ENCODE assay signal across 12 mouse cellular contexts in genomic region chr6:100505506-100506247, GRCm38 (mm10).
DNase-seq lines count a peak whose midpoint lies in the region; ATAC-seq and TF ChIP-seq lines count a peak whose summit lies in the region.
"Had no signal": no experiment of that assay in that cellular context is flagged by ENCODE, and none has a peak within 500 bp of the region (broad histone marks: within the 10 kb centered on the region; RNA-seq: fewer than 3 reads in every experiment).

No protein-coding gene starts in this region.

- no peak for TF ChIP-seq EP300 in liver, postnatal 0 days (IDR thresholded peaks at IDR 0.05; ENCODE audit: low read depth)

- WGBS in liver, adult 2 months: 68% methylated on average over 15 of the region's 15 CpGs
- WGBS in liver, postnatal 0 days (ENCODE audit: insufficient replicate concordance): 70% methylated on average over 15 of the region's 15 CpGs
- 51% methylated on average over 15 of the region's 15 CpGs for WGBS in midbrain, postnatal 0 days

- peak; percentile 69 for DNase-seq in liver, adult 2 months (ENCODE audit: extremely low read depth, low read depth, low spot score)
- no peak for DNase-seq in liver, postnatal 0 days
- peak; percentile 80 for DNase-seq in Muller cell, postnatal 12 days (ENCODE audit: inconsistent ontology term)
- DNase-seq in gonadal fat pad, adult 2 months (ENCODE audit: low read depth): peak; percentile 56
- DNase-seq in midbrain, postnatal 0 days (ENCODE audit: low spot score): peak; percentile 67
- DNase-seq in yolk sac, embryonic 10.5 days (ENCODE audit: low spot score): no peak
- no peak for DNase-seq in spleen, adult 12 weeks (ENCODE audit: low spot score)
- DNase-seq: cerebellum, adult 18-20 months; heart, adult 2 months; kidney, adult 2 months; thymus, adult 2 months had no signal

- ATAC-seq in liver, postnatal 0 days: no peak
- no peak for ATAC-seq in midbrain, postnatal 0 days (ENCODE audit: low FRiP score)

- H3K4me2 ChIP-seq in liver, postnatal 0 days (ENCODE audit: low read depth, low read length): no peak overlapping the region
- H3K4me2 ChIP-seq in midbrain, postnatal 0 days (ENCODE audit: low read depth, low read length, poor library complexity, severe bottlenecking): no peak overlapping the region
- H3K4me2 ChIP-seq: limb, embryonic 12.5 days had no signal

- no peaks in the 10 kb centered on the region for H3K27me3 ChIP-seq in liver, adult 2 months (ENCODE audit: control insufficient read depth, insufficient read depth, low read length)
- no peaks in the 10 kb centered on the region for H3K27me3 ChIP-seq in liver, postnatal 0 days (ENCODE audit: insufficient read depth, low read length)
- peaks cover 7% of the 10 kb centered on the region; the same call in 1 of the 2 replicates for H3K27me3 ChIP-seq in midbrain, postnatal 0 days (ENCODE audit: insufficient read depth, low read length)
- H3K27me3 ChIP-seq: limb, embryonic 12.5 days had no signal

- H3K36me3 ChIP-seq in liver, adult 2 months (ENCODE audit: control insufficient read depth, insufficient read depth, low read length): no peaks in the 10 kb centered on the region
- H3K36me3 ChIP-seq in liver, postnatal 0 days (replicated peaks; ENCODE audit: insufficient read depth, low read length): no peaks in the 10 kb centered on the region
- H3K36me3 ChIP-seq in midbrain, postnatal 0 days (ENCODE audit: insufficient read depth, low read length): no peaks in the 10 kb centered on the region
- H3K36me3 ChIP-seq: limb, embryonic 12.5 days had no signal

- H3K4me3 ChIP-seq in liver, adult 2 months (ENCODE audit: insufficient read depth, low read depth, low read length): no peak overlapping the region
- H3K4me3 ChIP-seq in liver, postnatal 0 days (ENCODE audit: low read depth, low read length): no peak overlapping the region
- no peak overlapping the region for H3K4me3 ChIP-seq in midbrain, postnatal 0 days (ENCODE audit: low read depth, low read length)
- H3K4me3 ChIP-seq: heart, adult 2 months; limb, embryonic 12.5 days had no signal

- no peak for TF ChIP-seq POLR2A in liver, adult 2 months (IDR thresholded peaks at IDR 0.05; ENCODE audit: extremely low read depth, insufficient read depth, low read length)

- H3K9ac ChIP-seq in liver, adult 2 months (ENCODE audit: low read depth, low read length): no peak overlapping the region
- no peak overlapping the region for H3K9ac ChIP-seq in liver, postnatal 0 days (replicated peaks)
- H3K9ac ChIP-seq in midbrain, postnatal 0 days (replicated peaks; ENCODE audit: low read length, poor library complexity, severe bottlenecking): no peak overlapping the region
- H3K9ac ChIP-seq: limb, embryonic 12.5 days had no signal

- TF ChIP-seq CTCF in liver, adult 2 months (IDR thresholded peaks at IDR 0.05; ENCODE audit: low read depth, low read length): no peak
- TF ChIP-seq CTCF in liver, postnatal 0 days (IDR thresholded peaks at IDR 0.05; ENCODE audit: low read depth): no peak
- no peak for TF ChIP-seq CTCF in midbrain, postnatal 0 days (IDR thresholded peaks at IDR 0.05)

- no peaks in the 10 kb centered on the region for H3K9me3 ChIP-seq in liver, postnatal 0 days (ENCODE audit: low read length)
- no peaks in the 10 kb centered on the region for H3K9me3 ChIP-seq in midbrain, postnatal 0 days (ENCODE audit: low read length)
- H3K9me3 ChIP-seq: limb, embryonic 12.5 days had no signal

- H3K27ac ChIP-seq in liver, adult 2 months (replicated peaks; ENCODE audit: insufficient read depth, low read depth, low read length): no peak overlapping the region
- no peak overlapping the region for H3K27ac ChIP-seq in liver, postnatal 0 days (ENCODE audit: low read depth)
- no peak overlapping the region for H3K27ac ChIP-seq in midbrain, postnatal 0 days (ENCODE audit: low read depth, low read length)
- H3K27ac ChIP-seq: heart, adult 2 months; limb, embryonic 12.5 days had no signal

- H3K4me1 ChIP-seq in liver, adult 2 months (ENCODE audit: control insufficient read depth, insufficient read depth, low read length): no peaks in the 10 kb centered on the region; the same call in 1 of the 2 replicates
- H3K4me1 ChIP-seq in liver, postnatal 0 days (ENCODE audit: insufficient read depth): peaks cover 8% of the 10 kb centered on the region; the same call in 1 of the 2 replicates
- H3K4me1 ChIP-seq in midbrain, postnatal 0 days (ENCODE audit: insufficient read depth, low read length): no peaks in the 10 kb centered on the region; the same call in 1 of the 2 replicates

- H3K79me2 ChIP-seq in liver, adult 2 months (ENCODE audit: control insufficient read depth, insufficient read depth, low read length): no peaks in the 10 kb centered on the region

Comparison
In these comparisons a context has a peak if more than half of its experiments do, and no peak if none do; other contexts are left out.
1. DNase-seq: peak in liver, adult 2 months (single experiment), Muller cell, postnatal 12 days (single experiment), gonadal fat pad, adult 2 months (single experiment) and midbrain, postnatal 0 days (single experiment); none in liver, postnatal 0 days (single experiment), yolk sac, embryonic 10.5 days (single experiment) and spleen, adult 12 weeks (single experiment).